Mouse (Mus musculus): ENCODE data around the gene Tradd. TPM values are rescaled to one million over a fixed set of nuclear protein-coding genes. Genes with fewer than 3 reads are reported as not detected.

Tradd gene
- polyA plus RNA-seq, 1 experiment = 8.3 TPM

DNA sequence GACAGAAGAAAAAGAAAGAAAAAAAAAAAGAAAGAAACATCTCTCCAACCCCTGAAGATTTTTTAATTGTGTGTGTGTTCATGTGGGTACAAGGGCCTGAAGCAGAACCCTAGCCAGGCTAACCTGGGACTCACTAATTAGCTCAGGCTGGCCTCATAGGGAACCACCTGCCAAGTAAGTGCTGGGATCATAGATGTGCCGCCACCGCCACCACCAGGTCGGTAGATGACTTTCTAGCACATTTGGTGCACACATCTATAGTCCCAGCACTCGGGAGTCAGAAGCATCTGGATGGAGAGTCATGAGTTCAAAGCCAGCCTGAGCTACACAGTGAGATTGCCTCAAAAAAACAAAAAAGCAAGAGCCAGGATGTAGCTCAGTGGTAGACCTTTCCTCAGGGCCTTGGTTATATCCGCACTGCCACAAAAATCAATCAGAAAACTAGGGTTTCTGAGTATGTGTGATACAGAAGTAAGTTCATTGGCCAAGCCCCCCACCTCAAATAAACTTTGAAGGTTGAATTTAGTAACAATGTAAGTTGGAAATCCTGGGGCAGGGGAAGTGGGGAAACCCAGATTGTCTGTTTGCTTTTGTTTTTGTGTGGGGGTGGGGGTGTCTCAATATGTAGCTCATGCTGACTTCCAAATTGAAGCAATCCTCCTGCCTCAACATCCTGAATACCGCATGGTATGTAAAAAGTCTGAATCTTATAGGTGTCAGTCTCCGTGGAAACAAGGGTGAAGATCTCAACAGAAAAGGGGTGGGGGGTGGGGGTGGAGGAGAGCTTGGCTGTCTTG, 6.9 kb downstream of the Tradd start:
- Histone ChIP-seq H3K4me1 (ENCODE audit: control insufficient read depth, insufficient read depth, low read length) (no peaks in the 10 kb centered on the region), H3K27ac (ENCODE audit: insufficient read depth, low read length) (no peak overlapping the region), H3K4me3 (ENCODE audit: insufficient read depth, low read length) (no peak overlapping the region)
- TF ChIP-seq POLR2A (IDR thresholded peaks at IDR 0.05; ENCODE audit: extremely low read depth, insufficient read depth, low read length) = no peak
- TF ChIP-seq CTCF (IDR thresholded peaks at IDR 0.05; ENCODE audit: extremely low read depth, insufficient read depth, low read length) = no peak

DNA sequence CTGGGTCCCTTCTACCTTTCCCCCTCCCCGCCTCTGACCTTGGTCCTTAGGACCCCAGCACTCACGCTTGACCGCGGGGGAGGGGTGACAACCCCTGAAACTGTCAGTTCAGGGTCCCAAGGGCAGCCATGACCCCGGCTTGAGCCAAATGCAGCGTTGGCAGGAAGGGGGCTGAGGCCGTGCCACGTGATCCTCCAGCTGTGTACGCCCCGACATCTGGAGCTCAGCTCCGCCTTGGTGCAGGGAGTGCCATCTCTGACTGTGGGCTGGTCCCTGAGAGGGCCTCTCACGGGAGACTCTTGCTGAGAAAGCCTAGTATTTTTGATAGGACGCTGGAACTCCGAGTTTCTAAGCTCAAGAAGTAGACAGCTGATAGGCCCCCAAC, 9.5 kb downstream of the Tradd start, which contains the start of gene B3gnt9:
Gene B3gnt9 (minus strand): TSS at position 188 of the 385 bp plus-strand sequence.
- Histone ChIP-seq H3K4me3 (ENCODE audit: insufficient read depth, low read length) (peak within 1 kb of the TSS; percentile 58), H3K4me1 (ENCODE audit: control insufficient read depth, insufficient read depth, low read length) (no peaks in the 10 kb centered on the region), H3K27ac (ENCODE audit: insufficient read depth, low read length) (no peak within 1 kb of the TSS; the same call in 1 of the 2 replicates)
- TF ChIP-seq CTCF (IDR thresholded peaks at IDR 0.05; ENCODE audit: extremely low read depth, insufficient read depth, low read length) (no peak), POLR2A (IDR thresholded peaks at IDR 0.05; ENCODE audit: extremely low read depth, insufficient read depth, low read length) (no peak)

DNA sequence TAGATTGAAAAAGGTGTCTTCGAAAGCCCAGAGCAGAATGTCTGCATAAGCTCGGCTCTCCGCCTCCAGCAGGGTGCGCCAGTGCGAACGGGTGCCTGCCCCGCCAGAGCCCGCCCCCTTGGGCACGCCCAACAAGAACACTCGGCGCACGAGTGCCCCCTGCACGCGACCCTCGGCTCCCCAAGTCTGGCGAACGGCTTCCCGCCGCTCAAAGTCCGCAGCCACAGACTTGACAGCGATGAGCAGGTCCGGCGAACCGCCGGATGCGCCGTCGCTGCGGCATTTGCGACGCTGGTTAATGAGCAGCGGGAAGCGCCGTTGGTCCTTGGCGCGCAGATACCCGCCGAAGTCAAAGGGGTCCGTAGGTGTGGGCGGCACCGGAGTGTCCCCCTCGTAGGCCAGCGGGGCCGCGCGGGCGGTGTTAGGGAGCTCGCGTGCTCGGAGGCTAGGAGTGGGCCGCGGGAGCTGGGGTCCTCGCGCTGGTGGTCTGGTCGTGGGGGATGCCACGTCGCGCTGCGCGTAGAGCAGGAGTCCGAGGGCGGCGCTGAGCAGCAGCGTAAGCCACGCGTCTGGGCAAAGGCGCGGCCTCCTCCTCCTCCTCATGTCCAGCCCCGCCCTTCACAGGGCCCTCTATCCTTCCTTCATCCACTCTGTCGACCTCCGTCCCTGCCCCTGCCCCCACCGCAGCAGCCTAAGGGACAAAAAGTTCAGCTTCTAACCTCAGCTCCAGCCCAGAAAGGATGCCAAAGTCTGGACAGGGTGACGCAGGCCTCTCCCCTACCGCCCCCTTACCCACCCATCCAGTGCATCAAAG, 10.1 kb downstream of the Tradd start:
- peak overlapping the region; percentile 58 for H3K4me3 ChIP-seq (ENCODE audit: insufficient read depth, low read length)

DNA sequence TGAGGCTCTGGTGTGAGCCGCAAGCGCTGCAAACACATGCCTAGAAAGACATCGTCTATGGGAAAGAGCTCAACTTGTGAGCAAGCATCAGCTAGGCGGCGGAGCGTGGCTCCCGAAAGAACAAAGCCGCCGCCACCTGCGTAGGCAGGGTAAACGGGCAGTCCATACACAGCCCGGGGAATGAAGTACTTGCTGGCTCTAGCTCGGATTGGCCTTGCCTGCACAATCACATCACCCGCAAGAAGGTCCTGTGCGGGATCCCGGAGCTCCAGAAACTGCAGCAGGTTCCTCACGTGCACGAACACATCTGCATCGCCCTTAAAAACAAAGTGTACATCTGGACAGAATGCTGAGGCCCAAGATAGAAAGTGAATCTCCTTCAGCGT, 10.7 kb downstream of the Tradd start:
- Histone ChIP-seq H3K4me3 (ENCODE audit: insufficient read depth, low read length) (peak overlapping the region; percentile 58; the same call in 1 of the 2 replicates), H3K4me1 (ENCODE audit: control insufficient read depth, insufficient read depth, low read length) (no peaks in the 10 kb centered on the region), H3K27ac (ENCODE audit: insufficient read depth, low read length) (no peak overlapping the region)
- TF ChIP-seq POLR2A (IDR thresholded peaks at IDR 0.05; ENCODE audit: extremely low read depth, insufficient read depth, low read length) (no peak), CTCF (IDR thresholded peaks at IDR 0.05; ENCODE audit: extremely low read depth, insufficient read depth, low read length) (no peak)

More for the DNA sequence above, 10.1 kb downstream of the Tradd start:
- no peaks in the 10 kb centered on the region for H3K4me1 ChIP-seq (ENCODE audit: control insufficient read depth, insufficient read depth, low read length)
- H3K27ac ChIP-seq (ENCODE audit: insufficient read depth, low read length) = no peak overlapping the region; the same call in 1 of the 2 replicates
- TF ChIP-seq POLR2A (IDR thresholded peaks at IDR 0.05; ENCODE audit: extremely low read depth, insufficient read depth, low read length) (peak; percentile 7; the same call in 1 of the 2 replicates), CTCF (IDR thresholded peaks at IDR 0.05; ENCODE audit: extremely low read depth, insufficient read depth, low read length) (peak; percentile 58)

DNA sequence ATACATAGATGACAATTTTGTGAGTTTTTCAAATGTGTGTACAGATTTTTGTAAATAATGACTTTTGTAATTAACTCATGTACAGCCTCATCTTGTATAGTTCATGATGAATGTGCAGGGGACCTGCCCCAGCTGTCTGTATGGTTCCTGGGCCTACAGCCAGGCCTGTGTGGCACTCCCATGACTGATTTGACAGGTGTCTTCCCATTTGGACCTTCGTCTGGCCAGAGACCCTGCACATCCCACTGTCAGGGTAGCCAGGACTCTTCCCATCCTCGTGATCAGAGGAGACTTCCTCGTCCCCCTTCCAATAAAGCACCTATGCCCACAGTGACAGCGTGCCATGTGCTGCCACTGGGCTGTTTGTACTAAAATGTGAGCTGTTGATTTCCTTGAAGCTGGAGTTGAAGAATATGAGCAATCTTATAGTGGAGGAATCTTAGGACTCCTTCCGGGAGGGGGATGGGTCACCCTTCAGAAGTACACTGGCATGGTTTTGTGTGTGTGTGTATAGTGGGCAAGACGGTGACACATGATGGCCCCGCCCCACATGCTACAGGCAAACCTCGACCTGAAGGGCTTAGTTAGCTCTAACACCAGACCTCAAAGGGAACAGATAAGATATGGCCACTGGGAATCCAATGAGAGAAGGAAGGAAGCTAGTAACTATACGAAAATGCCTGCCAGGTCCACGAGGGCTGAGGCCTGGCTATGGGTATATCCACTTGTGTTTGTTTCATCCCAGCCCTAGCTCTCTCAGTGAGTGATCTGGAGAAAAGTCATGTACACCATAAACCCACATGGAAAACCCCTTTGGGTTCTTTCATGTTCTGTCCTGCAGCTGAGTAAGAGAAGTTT, 11.5 kb downstream of the Tradd start:
- no peak for TF ChIP-seq POLR2A (IDR thresholded peaks at IDR 0.05; ENCODE audit: extremely low read depth, insufficient read depth, low read length)
- TF ChIP-seq CTCF (IDR thresholded peaks at IDR 0.05; ENCODE audit: extremely low read depth, insufficient read depth, low read length) = no peak
- Histone ChIP-seq H3K4me1 (ENCODE audit: control insufficient read depth, insufficient read depth, low read length) (no peaks in the 10 kb centered on the region), H3K4me3 (ENCODE audit: insufficient read depth, low read length) (no peak overlapping the region), H3K27ac (ENCODE audit: insufficient read depth, low read length) (no peak overlapping the region)

DNA sequence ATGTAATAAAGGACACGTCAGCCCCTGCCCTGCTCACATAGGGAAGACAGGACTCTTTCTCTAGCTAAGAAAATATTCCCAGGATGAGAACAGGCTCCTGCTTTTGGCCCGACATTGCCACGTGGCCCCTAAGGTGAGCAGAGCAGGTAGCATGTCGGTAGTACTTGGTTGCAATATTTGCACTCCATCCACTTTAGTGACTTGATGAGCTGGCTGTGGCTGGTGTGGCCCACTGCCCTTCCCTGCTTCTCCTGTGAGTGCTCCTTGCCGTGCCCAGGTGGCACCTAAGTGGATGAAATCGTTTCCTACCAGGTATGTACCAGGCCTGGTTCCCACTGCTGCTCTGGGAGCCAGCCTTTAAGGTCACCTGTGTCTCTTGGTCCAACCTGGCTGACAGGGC, 12.5 kb downstream of the Tradd start:
- Histone ChIP-seq H3K27ac (ENCODE audit: insufficient read depth, low read length) (no peak overlapping the region), H3K4me1 (ENCODE audit: control insufficient read depth, insufficient read depth, low read length) (no peaks in the 10 kb centered on the region), H3K4me3 (ENCODE audit: insufficient read depth, low read length) (no peak overlapping the region)
- TF ChIP-seq POLR2A (IDR thresholded peaks at IDR 0.05; ENCODE audit: extremely low read depth, insufficient read depth, low read length) (no peak), CTCF (IDR thresholded peaks at IDR 0.05; ENCODE audit: extremely low read depth, insufficient read depth, low read length) (no peak)

DNA sequence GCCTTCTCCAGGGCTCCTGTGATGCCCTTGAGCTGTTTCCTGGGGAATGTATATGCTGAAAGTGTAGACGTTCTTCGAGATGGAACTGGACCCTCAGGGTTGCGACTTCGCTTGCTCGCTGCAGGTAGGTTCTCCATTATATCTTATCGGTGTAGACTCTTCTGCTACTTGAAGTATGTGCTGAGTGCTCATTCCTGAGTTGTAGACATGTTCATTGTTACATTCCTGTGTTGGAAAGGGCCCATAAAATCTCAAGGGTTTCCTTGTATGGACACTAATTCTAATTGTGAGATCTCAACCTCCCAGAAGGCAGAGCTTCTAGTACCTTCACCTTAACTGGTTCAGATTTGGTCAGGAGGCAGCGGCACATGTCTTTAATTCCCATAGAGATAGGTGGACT, 23.4 kb downstream of the Tradd start:
- H3K4me3 ChIP-seq (ENCODE audit: insufficient read depth, low read length) = no peak overlapping the region
- TF ChIP-seq POLR2A (IDR thresholded peaks at IDR 0.05; ENCODE audit: extremely low read depth, insufficient read depth, low read length) (no peak), CTCF (IDR thresholded peaks at IDR 0.05; ENCODE audit: extremely low read depth, insufficient read depth, low read length) (no peak)
- H3K27ac ChIP-seq (ENCODE audit: insufficient read depth, low read length) = no peak overlapping the region
- no peaks in the 10 kb centered on the region for H3K4me1 ChIP-seq (ENCODE audit: control insufficient read depth, insufficient read depth, low read length)

DNA sequence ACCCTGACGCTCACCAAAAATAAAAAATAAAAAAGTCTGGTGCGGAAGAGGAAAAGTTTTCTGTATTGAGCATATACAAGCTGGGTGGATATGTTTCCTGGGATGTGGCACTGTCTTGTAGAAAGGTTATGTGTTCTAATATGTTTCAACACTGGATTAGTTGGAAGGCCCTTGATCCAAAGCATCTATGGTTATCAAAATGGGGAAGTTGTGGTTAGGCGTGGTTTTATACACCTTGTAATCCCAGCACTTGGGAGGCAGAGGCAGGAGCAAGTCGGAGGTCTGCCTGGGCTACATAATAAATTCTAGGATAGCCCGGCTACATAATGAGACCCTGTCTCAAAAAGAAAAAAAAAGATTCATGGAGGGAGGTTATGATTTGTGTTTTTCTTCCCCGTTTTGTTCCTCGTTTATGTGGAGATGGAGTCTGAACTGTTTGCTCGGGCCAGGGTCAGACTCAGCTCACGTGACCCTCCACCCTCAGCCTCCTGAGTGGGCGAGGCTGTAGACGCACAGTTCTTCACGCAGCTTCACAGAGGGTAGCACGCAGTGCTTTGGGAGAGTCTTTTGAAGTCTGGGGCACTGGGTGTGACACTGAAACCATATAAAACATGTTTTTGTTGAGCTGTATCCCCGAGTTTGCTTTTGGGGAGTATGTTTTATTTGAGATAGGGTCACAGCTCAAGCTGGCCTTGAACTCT, 26.8 kb downstream of the Tradd start:
- TF ChIP-seq CTCF (IDR thresholded peaks at IDR 0.05; ENCODE audit: extremely low read depth, insufficient read depth, low read length) (no peak), POLR2A (IDR thresholded peaks at IDR 0.05; ENCODE audit: extremely low read depth, insufficient read depth, low read length) (no peak)
- H3K27ac ChIP-seq (ENCODE audit: insufficient read depth, low read length) = no peak overlapping the region
- no peaks in the 10 kb centered on the region for H3K4me1 ChIP-seq (ENCODE audit: control insufficient read depth, insufficient read depth, low read length)
- no peak overlapping the region for H3K4me3 ChIP-seq (ENCODE audit: insufficient read depth, low read length)
